Mouse (Mus musculus) thymus, postnatal 0 days (tissue): ENCODE data around the gene 4930432K21Rik. TPM values are rescaled to one million over a fixed set of nuclear protein-coding genes. Genes with fewer than 3 reads are reported as not detected.

Experiments used
- DNase-seq: peaks from one replicate; pipeline ENCODE4 v3.0.0-alpha.2; 2015; ENCODE audit warnings: low spot score
- polyA plus RNA-seq: library from polyadenylated mRNA; unstranded; fragments of >200 nt; fragmentation: Nextera tagmentation; extraction: Ambion mirVana; gene quantifications from 2 replicates; pipeline ENCODE4 v1.2.1, GENCODE M21; 2015

The 4930432K21Rik gene
- polyA plus RNA-seq, 1 experiment from 2014 or later, result 1.3 TPM

- DNase-seq, result no peak
Measured at GRCm38 (mm10) chr8:84190191-84190867, 42.5 kb downstream of the 4930432K21Rik start.

GRCm38 (mm10) chr8:84192023-84192422 is 44.2 kb downstream of the 4930432K21Rik start:
- no peak for DNase-seq

- peak; percentile 42 for DNase-seq
Measured at GRCm38 (mm10) chr8:84192555-84192954, 44.7 kb downstream of the 4930432K21Rik start.

- no peak for DNase-seq
Measured at GRCm38 (mm10) chr8:84193161-84193560, 45.3 kb downstream of the 4930432K21Rik start.

- DNase-seq, result peak; percentile 48
Measured at GRCm38 (mm10) chr8:84193566-84193965, 45.7 kb downstream of the 4930432K21Rik start.

- DNase-seq, result no peak
Measured at GRCm38 (mm10) chr8:84194224-84194743, 46.5 kb downstream of the 4930432K21Rik start.

GRCm38 (mm10) chr8:84197141-84197921 is 49.5 kb downstream of the 4930432K21Rik start:
- peak; percentile 92 for DNase-seq

GRCm38 (mm10) chr8:84197922-84198774 is 50.3 kb downstream of the 4930432K21Rik start:
- DNase-seq, result peak; percentile 95

GRCm38 (mm10) chr8:84198871-84199270 is 51.0 kb downstream of the 4930432K21Rik start:
- no peak for DNase-seq

- no peak for DNase-seq
Measured at GRCm38 (mm10) chr8:84199348-84200125, 51.7 kb downstream of the 4930432K21Rik start.

GRCm38 (mm10) chr8:84200126-84200555 is 52.3 kb downstream of the 4930432K21Rik start:
- no peak for DNase-seq

GRCm38 (mm10) chr8:84200652-84201544 is 53.1 kb downstream of the 4930432K21Rik start:
- peak; percentile 36 for DNase-seq

GRCm38 (mm10) chr8:84201545-84202245 is 53.9 kb downstream of the 4930432K21Rik start:
- DNase-seq, result no peak

GRCm38 (mm10) chr8:84202466-84202865 is 54.6 kb downstream of the 4930432K21Rik start:
- DNase-seq, result no peak

GRCm38 (mm10) chr8:84202938-84203917 is 55.4 kb downstream of the 4930432K21Rik start:
- DNase-seq, result peak; percentile 82

GRCm38 (mm10) chr8:84203975-84204772 is 56.3 kb downstream of the 4930432K21Rik start:
- DNase-seq, result peak; percentile 48

GRCm38 (mm10) chr8:84205073-84205472 is 57.2 kb downstream of the 4930432K21Rik start:
- DNase-seq, result no peak
